Mouse (Mus musculus): ENCODE measurements around the gene Zdhhc22.

The Zdhhc22 gene

GRCm38 (mm10) chr12:86989890-86990754, at the start of gene Zdhhc22:
Gene Zdhhc22, minus strand, starts transcription at chr12:86990430.
- ATAC-seq (ENCODE audit: insufficient number of reproducible peaks, low FRiP score, low TSS enrichment) = peak; percentile 69

DNA sequence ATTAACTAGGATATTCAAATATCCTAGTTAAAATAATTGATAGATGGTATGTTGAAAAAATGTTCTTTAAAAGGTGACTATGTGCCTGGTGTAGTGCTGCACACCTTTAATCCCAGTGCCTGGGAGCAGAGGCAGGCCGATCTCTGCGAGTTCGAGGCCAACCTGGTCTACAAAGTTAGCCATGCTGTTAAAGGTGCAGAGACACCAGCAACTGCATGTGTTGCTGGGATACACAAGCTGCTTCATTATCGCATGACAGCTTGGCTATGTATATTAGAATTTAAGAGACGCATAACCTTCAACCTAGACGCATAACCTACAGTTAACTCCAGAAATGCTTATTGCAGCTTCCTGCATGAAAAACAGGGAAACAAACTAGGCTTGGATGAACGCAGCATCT, 46.4 kb upstream of the Zdhhc22 start:
- no peak for ATAC-seq (ENCODE audit: insufficient number of reproducible peaks, low FRiP score, low TSS enrichment)

DNA sequence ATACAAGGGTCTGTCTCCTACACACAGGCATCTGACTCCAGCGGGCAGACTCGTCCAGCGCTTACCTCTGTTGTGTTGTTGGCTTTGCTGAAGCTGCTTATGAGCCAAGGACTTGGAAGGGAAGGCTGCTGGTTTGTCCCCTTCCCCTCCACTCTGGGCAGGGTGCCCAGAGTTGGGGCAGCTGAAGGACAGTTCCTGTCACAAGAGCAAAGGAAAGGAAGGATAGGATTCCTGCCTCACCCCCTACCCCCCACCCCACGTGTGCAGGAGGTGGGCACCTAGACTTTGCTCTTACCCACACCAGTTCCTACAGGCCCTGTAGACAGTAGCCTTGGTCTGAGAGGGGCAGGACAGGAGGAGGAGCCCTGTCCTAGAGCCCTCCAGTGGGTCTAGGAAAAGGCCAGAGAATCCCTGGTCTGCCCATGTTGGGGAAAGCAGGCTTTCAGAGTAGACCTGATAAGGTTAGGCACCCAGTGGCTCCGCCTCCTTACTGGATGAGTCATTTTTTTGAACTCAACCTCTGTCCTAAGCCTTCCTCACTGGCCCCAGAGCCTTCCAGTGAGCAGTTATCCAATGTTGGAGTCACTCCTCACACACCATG, 41.0 kb upstream of the Zdhhc22 start:
- no peak for ATAC-seq (ENCODE audit: insufficient number of reproducible peaks, low FRiP score, low TSS enrichment)

GRCm38 (mm10) chr12:87029251-87029976, 39.2 kb upstream of the Zdhhc22 start:
- ATAC-seq (ENCODE audit: insufficient number of reproducible peaks, low FRiP score, low TSS enrichment) = peak; percentile 50; the same call in 1 of the 2 replicates

GRCm38 (mm10) chr12:87028068-87028467, 37.8 kb upstream of the Zdhhc22 start:
- ATAC-seq (ENCODE audit: insufficient number of reproducible peaks, low FRiP score, low TSS enrichment) = no peak

- no peak for ATAC-seq (ENCODE audit: insufficient number of reproducible peaks, low FRiP score, low TSS enrichment)
These were observed 37.2 kb upstream of the Zdhhc22 start for GRCm38 (mm10) chr12:87027391-87027790.

DNA sequence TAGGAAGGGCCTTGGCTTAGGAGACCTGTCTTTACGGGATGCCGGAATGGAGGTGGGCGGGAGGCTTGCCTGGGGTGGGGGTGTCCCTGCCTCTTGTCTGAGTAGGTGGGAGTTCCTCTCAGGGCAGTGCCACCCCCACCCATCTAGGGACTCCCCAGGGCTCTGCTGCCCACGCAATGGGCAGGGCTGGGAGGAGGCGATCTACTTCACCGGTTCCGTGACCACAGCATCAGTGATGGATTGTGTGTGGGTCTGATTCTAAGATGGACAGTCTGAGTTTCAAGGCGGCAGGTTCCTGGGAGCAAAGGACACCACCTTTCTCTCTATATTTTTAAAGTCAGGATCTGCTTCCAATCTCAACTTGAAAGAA, 36.6 kb upstream of the Zdhhc22 start:
- ATAC-seq (ENCODE audit: insufficient number of reproducible peaks, low FRiP score, low TSS enrichment) = no peak

DNA sequence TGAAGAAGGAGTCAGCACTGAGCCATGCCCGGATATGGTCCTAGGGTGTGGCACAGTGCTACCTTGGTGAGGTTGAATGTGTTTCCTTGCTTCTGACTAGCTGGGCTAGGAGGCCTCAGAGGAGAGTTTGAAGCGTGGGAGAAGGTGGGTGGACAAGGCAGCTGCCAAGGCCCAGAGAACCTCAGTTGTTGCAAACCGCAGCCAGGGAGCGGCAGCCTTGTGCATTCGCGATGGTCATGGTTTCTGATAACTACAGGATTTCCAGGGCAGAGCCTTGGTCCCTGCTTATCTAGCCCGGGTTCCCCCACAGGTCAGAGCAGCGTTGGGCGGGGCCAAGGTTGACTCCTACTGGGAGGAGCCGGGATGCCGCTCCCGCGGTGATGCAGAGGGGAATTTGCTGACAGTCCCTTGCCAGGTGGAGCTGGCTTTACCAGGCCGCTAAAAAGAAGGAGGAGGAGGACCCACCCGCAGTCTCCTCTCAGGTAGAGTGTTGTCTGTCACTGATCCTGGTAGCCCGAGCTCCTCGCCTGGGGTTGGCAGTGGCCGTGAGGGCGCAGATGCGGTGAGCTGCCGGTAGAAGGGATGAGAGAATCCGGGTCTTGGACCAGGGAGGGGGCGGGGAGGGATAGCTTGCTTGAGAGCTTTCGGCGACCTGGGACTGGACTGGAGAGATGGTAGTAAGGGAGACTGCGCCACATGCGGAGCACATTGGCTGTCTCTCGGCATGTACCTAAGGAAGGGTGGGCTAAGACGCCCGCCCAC, 36.1 kb upstream of the Zdhhc22 start:
- peak; percentile 74 for ATAC-seq (ENCODE audit: insufficient number of reproducible peaks, low FRiP score, low TSS enrichment)

DNA sequence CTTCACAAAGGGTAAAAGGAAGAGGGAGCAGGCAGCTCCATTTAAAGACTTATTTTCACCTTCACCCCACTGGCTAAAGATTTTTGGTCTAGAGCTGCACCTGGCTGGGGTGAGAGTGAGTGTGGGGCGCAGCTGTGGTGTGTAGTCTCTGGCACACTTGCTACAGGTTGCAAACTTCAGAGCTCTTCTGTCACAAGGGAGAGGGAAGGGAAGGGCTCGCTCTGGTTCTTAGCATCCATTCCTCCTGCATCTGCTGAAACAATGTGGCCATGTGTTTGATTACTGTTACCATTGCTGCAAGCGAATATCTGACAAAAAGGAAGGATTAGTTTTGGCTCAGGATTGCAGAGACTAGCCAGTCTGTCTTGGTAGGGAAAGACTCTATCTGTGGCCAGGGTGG, 33.2 kb upstream of the Zdhhc22 start:
- no peak for ATAC-seq (ENCODE audit: insufficient number of reproducible peaks, low FRiP score, low TSS enrichment)

DNA sequence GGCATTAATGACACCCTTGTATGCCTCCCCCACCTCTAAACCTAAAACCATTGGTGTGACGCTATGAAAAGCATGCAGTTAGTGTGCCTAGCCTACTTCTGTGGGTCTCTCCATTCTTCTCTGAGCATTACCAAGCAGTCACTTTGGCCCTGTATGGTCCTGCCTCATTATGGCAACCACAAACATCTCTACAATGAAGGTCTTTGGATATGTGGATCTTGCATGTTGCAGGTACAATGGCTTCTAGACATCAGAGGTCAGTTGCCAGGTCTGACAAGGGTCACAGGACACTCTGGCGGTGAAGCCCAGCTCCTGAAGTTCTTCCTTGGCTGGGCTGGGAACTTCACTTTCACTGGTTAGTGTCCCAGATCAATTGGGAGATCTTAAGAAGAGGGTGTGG, 31.8 kb upstream of the Zdhhc22 start:
- no peak for ATAC-seq (ENCODE audit: insufficient number of reproducible peaks, low FRiP score, low TSS enrichment)

GRCm38 (mm10) chr12:87021040-87021439, 30.8 kb upstream of the Zdhhc22 start, which contains the start of gene Tmem63c:
Gene Tmem63c, plus strand, starts transcription at chr12:87021340.
- no peak for ATAC-seq (ENCODE audit: insufficient number of reproducible peaks, low FRiP score, low TSS enrichment)

GRCm38 (mm10) chr12:87018756-87019155, 28.5 kb upstream of the Zdhhc22 start:
- no peak for ATAC-seq (ENCODE audit: insufficient number of reproducible peaks, low FRiP score, low TSS enrichment)

- no peak for ATAC-seq (ENCODE audit: insufficient number of reproducible peaks, low FRiP score, low TSS enrichment)
These were observed 26.8 kb upstream of the Zdhhc22 start for GRCm38 (mm10) chr12:87017041-87017440.

GRCm38 (mm10) chr12:87004596-87004995, 14.4 kb upstream of the Zdhhc22 start:
- no peak for ATAC-seq (ENCODE audit: insufficient number of reproducible peaks, low FRiP score, low TSS enrichment)

DNA sequence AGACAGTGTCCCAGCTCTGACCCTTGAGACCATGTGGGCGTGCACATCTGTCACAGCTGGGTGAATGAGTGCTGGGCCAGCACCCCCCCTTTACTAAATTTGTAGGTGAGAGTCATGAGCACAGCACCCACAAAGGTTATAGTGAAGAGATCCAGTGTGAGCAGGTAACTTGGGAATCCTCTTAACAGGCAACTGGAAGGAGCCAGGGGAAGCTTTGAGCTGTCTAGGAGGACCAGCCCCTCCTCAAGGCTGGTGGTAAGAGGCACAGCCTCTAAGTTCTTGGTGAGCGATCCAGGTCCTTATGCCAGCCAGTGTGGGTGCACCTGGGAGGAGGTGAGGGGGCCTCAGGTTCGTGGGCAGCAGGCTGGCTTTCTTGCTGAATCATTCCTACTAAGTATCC, 13.4 kb upstream of the Zdhhc22 start:
- ATAC-seq (ENCODE audit: insufficient number of reproducible peaks, low FRiP score, low TSS enrichment) = no peak

GRCm38 (mm10) chr12:87002815-87003214, 12.6 kb upstream of the Zdhhc22 start:
- ATAC-seq (ENCODE audit: insufficient number of reproducible peaks, low FRiP score, low TSS enrichment) = no peak

GRCm38 (mm10) chr12:87002209-87002608, 12.0 kb upstream of the Zdhhc22 start:
- no peak for ATAC-seq (ENCODE audit: insufficient number of reproducible peaks, low FRiP score, low TSS enrichment)

- no peak for ATAC-seq (ENCODE audit: insufficient number of reproducible peaks, low FRiP score, low TSS enrichment)
These were observed 10.6 kb upstream of the Zdhhc22 start for GRCm38 (mm10) chr12:87000840-87001176.

DNA sequence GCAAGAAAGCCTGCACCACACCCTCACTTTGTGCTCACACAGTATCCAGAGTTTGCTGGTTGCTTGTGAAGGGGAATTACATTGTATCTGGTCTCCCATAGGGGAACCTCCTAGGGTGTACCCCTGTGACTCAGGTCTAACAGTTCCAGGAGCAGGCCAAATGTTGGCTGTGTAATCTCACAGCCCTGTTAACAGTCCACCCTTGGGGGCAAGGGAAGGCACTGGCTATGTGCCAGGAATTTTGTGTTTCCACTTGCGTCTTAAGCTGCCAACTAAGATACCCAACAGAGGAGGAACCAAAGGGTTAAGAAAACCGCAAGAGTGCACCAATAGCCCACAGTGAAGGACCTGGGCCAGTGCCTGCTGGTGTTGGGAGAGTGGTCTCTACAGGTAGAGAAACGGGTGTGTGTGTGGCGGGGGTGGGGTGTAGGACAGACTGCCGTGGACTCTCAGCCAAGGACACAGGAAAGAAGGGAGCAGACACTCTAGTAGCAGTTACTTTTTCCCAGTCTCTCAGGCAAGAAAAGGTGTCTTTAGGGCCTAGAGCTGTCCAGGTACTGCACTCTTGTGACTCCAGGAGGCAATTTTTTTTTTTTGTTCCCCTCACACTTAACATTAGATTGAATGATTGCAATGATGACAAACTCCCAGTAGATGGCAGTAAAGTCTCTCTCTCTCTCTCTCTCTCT, 10.1 kb upstream of the Zdhhc22 start:
- no peak for ATAC-seq (ENCODE audit: insufficient number of reproducible peaks, low FRiP score, low TSS enrichment)

- no peak for ATAC-seq (ENCODE audit: insufficient number of reproducible peaks, low FRiP score, low TSS enrichment)
These were observed 9.1 kb upstream of the Zdhhc22 start for GRCm38 (mm10) chr12:86999283-86999820.

All from cerebellum, adult (tissue).